Mouse (Mus musculus) limb, embryonic 15.5 days (tissue): Measurements from ENCODE around the gene Pbrm1. TPM values are rescaled to one million over a fixed set of nuclear protein-coding genes. Genes with fewer than 3 reads are reported as not detected.
A peak's percentile ranks its signal among the peaks of the same experiment; 100 is the strongest.

Source experiments
- ATAC-seq: fragments of 200-750 bp; cut with Nextera tagmentation; 2 replicates; pipeline ENCODE4 v1.8.0; 2017; ENCODE audit warnings: low read depth, moderate TSS enrichment; ENCODE audit not compliant: insufficient number of reproducible peaks, low FRiP score, low TSS enrichment
- H3K27ac ChIP-seq: fragments of 300-500 bp; sonication (generic); 2 replicates; pipeline ENCODE4 v1.5.1; 2015; ENCODE audit warnings: moderate library complexity, mild to moderate bottlenecking, inconsistent platforms
- H3K27me3 ChIP-seq: fragments of 300-500 bp; sonication (generic); 2 replicates; pipeline ENCODE4 v1.6.1; 2015; ENCODE audit warnings: inconsistent platforms
- H3K36me3 ChIP-seq: fragments of 300-500 bp; sonication (generic); 2 replicates; pipeline ENCODE4 v1.6.1; 2015; ENCODE audit warnings: inconsistent platforms
- H3K4me1 ChIP-seq: fragments of 300-500 bp; sonication (generic); 2 replicates; pipeline ENCODE4 v1.6.1; 2015; ENCODE audit warnings: inconsistent platforms
- H3K4me2 ChIP-seq: fragments of 300-500 bp; sonication (generic); 2 replicates; pipeline ENCODE4 v1.6.1; 2015; ENCODE audit warnings: mild to moderate bottlenecking, inconsistent platforms
- H3K4me3 ChIP-seq: fragments of 300-500 bp; sonication (generic); 2 replicates; pipeline ENCODE4 v1.5.1; 2015; ENCODE audit warnings: mild to moderate bottlenecking, inconsistent platforms
- H3K9ac ChIP-seq: fragments of 300-500 bp; sonication (generic); 2 replicates; pipeline ENCODE4 v1.6.1; 2015; ENCODE audit warnings: inconsistent platforms
- H3K9me3 ChIP-seq: fragments of 300-500 bp; sonication (generic); 2 replicates; pipeline ENCODE4 v1.6.1; 2016; ENCODE audit warnings: inconsistent platforms
- WGBS: fragments of 180-500 bp; shearing (Covaris S2); methylation state at CpG from one replicate; pipeline ENCODE4 v1.1.7; 2015; 5-methylcytosine and 5-hydroxymethylcytosine counted together
- polyA plus RNA-seq: library from polyadenylated mRNA; unstranded; fragments of >200 nt; fragmentation: Nextera tagmentation; extraction: Ambion mirVana; gene quantifications from 2 replicates; pipeline ENCODE4 v1.2.1, GENCODE M21; 2015

Pbrm1 gene
- polyA plus RNA-seq, 1 experiment from 2014 or later = 117 TPM

GRCm38 (mm10) chr14:31081147-31081546 is 62.2 kb downstream of the Pbrm1 start:
- Histone ChIP-seq H3K27me3 (no peaks in the 10 kb centered on the region), H3K9ac (no peak overlapping the region), H3K4me1 (no peaks in the 10 kb centered on the region), H3K4me2 (no peak overlapping the region), H3K36me3 (peaks cover 60% of the 10 kb centered on the region), H3K9me3 (no peaks in the 10 kb centered on the region), H3K27ac (no peak overlapping the region), H3K4me3 (no peak overlapping the region)
- ATAC-seq = no peak

GRCm38 (mm10) chr14:31087433-31087832 is 68.5 kb downstream of the Pbrm1 start:
- WGBS = 80% methylated on average over 6 of the region's 6 CpGs
- no peaks in the 10 kb centered on the region for H3K4me1 ChIP-seq
- H3K4me3 ChIP-seq = no peak overlapping the region
- H3K9me3 ChIP-seq = no peaks in the 10 kb centered on the region
- ATAC-seq = no peak
- no peak overlapping the region for H3K4me2 ChIP-seq
- no peaks in the 10 kb centered on the region for H3K27me3 ChIP-seq
- H3K27ac ChIP-seq = no peak overlapping the region
- H3K36me3 ChIP-seq = peaks cover 78% of the 10 kb centered on the region
- no peak overlapping the region for H3K9ac ChIP-seq

GRCm38 (mm10) chr14:31088515-31088914 is 69.6 kb downstream of the Pbrm1 start:
- Histone ChIP-seq H3K4me3 (no peak overlapping the region), H3K27ac (no peak overlapping the region), H3K36me3 (peaks cover 78% of the 10 kb centered on the region), H3K9me3 (no peaks in the 10 kb centered on the region), H3K4me1 (no peaks in the 10 kb centered on the region), H3K4me2 (no peak overlapping the region), H3K9ac (no peak overlapping the region), H3K27me3 (no peaks in the 10 kb centered on the region)
- no peak for ATAC-seq
- WGBS = 96% methylated on average over 2 of the region's 2 CpGs

- Histone ChIP-seq H3K9me3 (no peaks in the 10 kb centered on the region), H3K4me1 (no peaks in the 10 kb centered on the region), H3K27ac (no peak overlapping the region), H3K27me3 (no peaks in the 10 kb centered on the region), H3K36me3 (peaks cover 81% of the 10 kb centered on the region), H3K4me3 (no peak overlapping the region), H3K9ac (no peak overlapping the region), H3K4me2 (no peak overlapping the region)
- WGBS = 82% methylated on average over 1 of the region's 1 CpGs
- ATAC-seq = no peak
These were observed 71.0 kb downstream of the Pbrm1 start for GRCm38 (mm10) chr14:31089918-31090317.

GRCm38 (mm10) chr14:31105156-31105555 is 86.2 kb downstream of the Pbrm1 start:
- Histone ChIP-seq H3K9ac (no peak overlapping the region), H3K36me3 (peaks cover 57% of the 10 kb centered on the region), H3K4me1 (no peaks in the 10 kb centered on the region), H3K4me2 (no peak overlapping the region), H3K27ac (no peak overlapping the region), H3K4me3 (no peak overlapping the region), H3K9me3 (no peaks in the 10 kb centered on the region), H3K27me3 (no peaks in the 10 kb centered on the region)
- ATAC-seq = no peak
- WGBS = 77% methylated on average over 2 of the region's 2 CpGs

- WGBS = 74% methylated on average over 3 of the region's 3 CpGs
- no peak for ATAC-seq
These were observed 91.7 kb downstream of the Pbrm1 start for GRCm38 (mm10) chr14:31110613-31111012.

GRCm38 (mm10) chr14:31112187-31112586 is 93.2 kb downstream of the Pbrm1 start:
- Histone ChIP-seq H3K4me3 (no peak overlapping the region), H3K27ac (no peak overlapping the region), H3K4me1 (no peaks in the 10 kb centered on the region), H3K9ac (no peak overlapping the region), H3K36me3 (peaks cover 76% of the 10 kb centered on the region), H3K9me3 (no peaks in the 10 kb centered on the region), H3K4me2 (no peak overlapping the region), H3K27me3 (no peaks in the 10 kb centered on the region)
- no peak for ATAC-seq
- 84% methylated on average over 5 of the region's 5 CpGs for WGBS

More at GRCm38 (mm10) chr14:31110613-31111012, 91.7 kb downstream of the Pbrm1 start:
- Histone ChIP-seq H3K4me3 (no peak overlapping the region), H3K27me3 (no peaks in the 10 kb centered on the region), H3K36me3 (peaks cover 77% of the 10 kb centered on the region), H3K27ac (no peak overlapping the region), H3K4me1 (no peaks in the 10 kb centered on the region), H3K9me3 (no peaks in the 10 kb centered on the region), H3K9ac (no peak overlapping the region), H3K4me2 (no peak overlapping the region)

GRCm38 (mm10) chr14:31114011-31114410 is 95.1 kb downstream of the Pbrm1 start:
- Histone ChIP-seq H3K4me2 (no peak overlapping the region), H3K9ac (no peak overlapping the region), H3K9me3 (no peaks in the 10 kb centered on the region), H3K4me1 (no peaks in the 10 kb centered on the region), H3K27me3 (no peaks in the 10 kb centered on the region), H3K27ac (no peak overlapping the region), H3K36me3 (peaks cover 75% of the 10 kb centered on the region), H3K4me3 (no peak overlapping the region)
- no peak for ATAC-seq
- 75% methylated on average over 3 of the region's 3 CpGs for WGBS

GRCm38 (mm10) chr14:31115522-31115921 is 96.6 kb downstream of the Pbrm1 start:
- WGBS = 63% methylated on average over 2 of the region's 2 CpGs
- ATAC-seq = no peak

GRCm38 (mm10) chr14:31125106-31126075 is 106.5 kb downstream of the Pbrm1 start:
- Histone ChIP-seq H3K4me2 (0 out of 2 replicates have a peak overlapping the region, but pooled peaks have one; percentile 15), H3K36me3 (peaks cover 16% of the 10 kb centered on the region), H3K27me3 (no peaks in the 10 kb centered on the region), H3K9ac (no peak overlapping the region), H3K4me3 (no peak overlapping the region), H3K4me1 (peaks cover 35% of the 10 kb centered on the region), H3K27ac (peak overlapping the region; percentile 78), H3K9me3 (no peaks in the 10 kb centered on the region)
- ATAC-seq = no peak
- WGBS = 40% methylated on average over 9 of the region's 9 CpGs

More at GRCm38 (mm10) chr14:31115522-31115921, 96.6 kb downstream of the Pbrm1 start:
- H3K27ac ChIP-seq = no peak overlapping the region
- no peaks in the 10 kb centered on the region for H3K9me3 ChIP-seq
- no peak overlapping the region for H3K9ac ChIP-seq
- H3K4me3 ChIP-seq = no peak overlapping the region
- H3K4me1 ChIP-seq = no peaks in the 10 kb centered on the region
- peaks cover 68% of the 10 kb centered on the region for H3K36me3 ChIP-seq
- no peak overlapping the region for H3K4me2 ChIP-seq
- H3K27me3 ChIP-seq = no peaks in the 10 kb centered on the region

- no peak overlapping the region for H3K4me3 ChIP-seq
- H3K4me1 ChIP-seq = peaks cover 40% of the 10 kb centered on the region
- 0 out of 2 replicates have a peak overlapping the region, but pooled peaks have one; percentile 3 for H3K4me2 ChIP-seq
- H3K27me3 ChIP-seq = no peaks in the 10 kb centered on the region
- no peaks in the 10 kb centered on the region for H3K9me3 ChIP-seq
- WGBS = 93% methylated on average over 8 of the region's 8 CpGs
- no peak overlapping the region for H3K27ac ChIP-seq
- no peak for ATAC-seq
- H3K36me3 ChIP-seq = peaks cover 12% of the 10 kb centered on the region
- H3K9ac ChIP-seq = no peak overlapping the region
These were observed 107.9 kb downstream of the Pbrm1 start for GRCm38 (mm10) chr14:31126826-31127225.

GRCm38 (mm10) chr14:31128101-31128825 is 109.3 kb downstream of the Pbrm1 start:
- Histone ChIP-seq H3K27me3 (no peaks in the 10 kb centered on the region), H3K9ac (peak overlapping the region; percentile 67), H3K4me1 (peaks cover 55% of the 10 kb centered on the region), H3K9me3 (no peaks in the 10 kb centered on the region), H3K4me2 (peak overlapping the region; percentile 69), H3K36me3 (peaks cover 9% of the 10 kb centered on the region), H3K27ac (peak overlapping the region; percentile 84), H3K4me3 (peak overlapping the region; percentile 66)
- no peak for ATAC-seq
- under 1% methylated on average over 23 of the region's 23 CpGs for WGBS
